Mouse (Mus musculus) neutrophil, adult 59 days (primary cell): ENCODE measurements around the gene Gm21477. TPM values are rescaled to one million over a fixed set of nuclear protein-coding genes. Genes with fewer than 3 reads are reported as not detected.

Experiments used
- total RNA-seq, 2 experiments: library from RNA; stranded (reverse); gene quantifications; 1 replicate in 1 of 2; 2 replicates in 1 of 2; pipeline ENCODE4 v1.2.4; 2023

Gm21477 gene
- total RNA-seq = not detected

GRCm38 (mm10) chrY:87116521-87116920, at the start of gene Gm21477:
Gm21477 (plus strand) TSS chrY:87116821.

